Mouse (Mus musculus): ENCODE data around the gene 1700008O03Rik.

- TF ChIP-seq POLR2A (IDR thresholded peaks at IDR 0.05; ENCODE audit: low read depth, low read length) = no peak
- no peak for TF ChIP-seq CTCF (IDR thresholded peaks at IDR 0.05; ENCODE audit: extremely low read depth, insufficient read length, insufficient replicate concordance, low read depth, low read length)
Observed at GRCm38 (mm10) chr7:44428171-44428950, 42.7 kb upstream of the 1700008O03Rik start.
